Mouse (Mus musculus) heart, adult 2 months (tissue): ENCODE results near the gene BC048403.

Experiments used
- CTCF ChIP-seq: fragments of 200-600 bp; IDR thresholded peaks from 2 replicates; pipeline ENCODE4 v1.8.1; 2022; ENCODE audit warnings: antibody characterized with exemption, mild to moderate bottlenecking, moderate library complexity
- EP300 ChIP-seq: fragments of 200-500 bp; IDR thresholded peaks from 2 replicates; pipeline ENCODE4 v1.6.1; 2011; ENCODE audit warnings: low read depth, low read length, control low read depth; ENCODE audit not compliant: insufficient read depth
- POLR2A ChIP-seq: fragments of 200-500 bp; IDR thresholded peaks from 2 replicates; pipeline ENCODE4 v1.6.1; 2011; ENCODE audit warnings: mild to moderate bottlenecking, low read depth, low read length, control low read depth; ENCODE audit not compliant: insufficient read depth

DNA sequence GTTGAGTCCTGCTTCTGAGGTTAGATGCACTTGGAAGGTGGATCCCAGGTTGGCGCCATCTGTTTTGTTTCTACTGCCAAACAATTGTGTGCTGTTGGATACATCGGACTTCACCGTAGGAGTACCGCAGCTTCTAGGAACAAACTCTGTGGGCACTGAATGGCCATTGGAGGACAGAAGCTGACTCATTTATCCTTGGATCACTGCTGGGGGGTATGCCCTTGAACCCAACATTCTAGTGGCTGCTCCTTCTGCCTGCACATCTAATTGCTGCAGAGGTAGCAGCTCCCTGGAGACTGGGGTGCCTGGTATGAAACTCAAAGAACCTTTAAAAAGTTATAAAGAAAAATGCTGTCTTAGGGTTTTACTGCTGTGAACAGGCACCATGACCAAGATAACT is 11.5 kb upstream of the BC048403 start:
- TF ChIP-seq CTCF (no peak), EP300 (no peak), POLR2A (no peak)
